Mouse (Mus musculus) activated CD4-positive, CD25-positive, alpha-beta regulatory T cell, adult 9 weeks (primary cell): ENCODE data around the gene Hbq1b. TPM values are rescaled to one million over a fixed set of nuclear protein-coding genes. Genes with fewer than 3 reads are reported as not detected.

Experiments
- polyA plus RNA-seq: library from polyadenylated mRNA; unstranded; fragments of 100-300 nt; shearing (Covaris generic); gene quantifications from one replicate; pipeline ENCODE4 v1.2.1, GENCODE M21; 2017

Gene Hbq1b
- polyA plus RNA-seq = not detected

DNA sequence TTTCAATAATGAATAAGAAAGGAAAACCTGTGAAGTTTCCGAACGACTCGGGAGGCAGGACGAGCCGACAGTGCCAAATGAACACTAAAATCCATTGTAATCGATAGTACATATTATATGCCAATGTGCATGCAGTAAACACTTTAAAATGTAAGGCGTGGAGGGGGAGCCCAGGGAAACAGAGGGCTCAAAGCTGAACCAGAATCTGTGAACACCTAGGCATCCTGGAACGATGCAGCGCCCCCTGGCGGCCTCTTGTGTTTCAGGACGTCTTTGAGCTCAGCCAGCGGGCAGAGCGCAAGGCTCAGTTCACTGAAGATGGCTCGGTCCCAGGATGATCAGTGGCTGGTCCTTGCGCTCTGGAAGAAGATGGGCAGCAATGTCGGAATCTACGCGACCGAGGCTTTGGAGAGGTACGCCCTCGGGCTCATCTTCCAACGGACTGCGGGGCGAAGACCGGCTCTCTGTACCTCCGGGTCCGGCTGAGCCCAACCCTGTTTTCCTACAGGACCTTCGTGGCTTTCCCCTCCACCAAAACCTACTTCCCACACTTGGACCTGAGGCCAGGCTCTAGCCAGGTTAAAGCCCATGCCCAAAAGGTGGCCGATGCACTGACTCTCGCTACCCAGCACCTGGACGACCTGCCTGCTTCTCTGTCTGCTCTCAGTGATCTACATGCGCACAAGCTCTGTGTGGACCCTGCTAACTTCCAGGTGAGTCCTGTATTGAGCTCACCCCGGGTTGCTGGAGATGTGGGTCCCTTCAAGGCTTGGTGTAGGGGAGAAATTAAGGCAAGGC, at the start of gene Hbq1b:
Hbq1b (plus strand) TSS at position 271 of the 798 bp plus-strand sequence.

GRCm38 (mm10) chr11:32267188-32267884, 19.4 kb upstream of the Hbq1b start, which contains the start of gene Nprl3:
Gene Nprl3, minus strand, starts transcription at chr11:32267707.

DNA sequence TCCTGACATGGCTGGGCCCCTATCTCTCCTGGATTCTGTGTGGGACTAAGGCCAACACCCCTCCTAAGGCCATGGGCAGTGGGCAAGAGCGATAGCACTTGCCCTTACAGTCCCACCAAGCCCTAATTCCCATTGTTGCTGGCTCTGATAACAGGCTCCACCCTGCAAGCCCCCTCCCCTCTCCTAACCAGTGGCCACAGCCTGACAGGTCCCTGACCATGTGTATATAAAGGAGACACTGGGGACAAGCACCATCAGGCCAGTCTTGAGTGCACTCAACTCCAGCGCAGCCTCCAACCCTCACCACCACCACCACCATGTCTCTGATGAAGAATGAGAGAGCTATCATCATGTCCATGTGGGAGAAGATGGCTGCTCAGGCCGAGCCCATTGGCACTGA, 10.4 kb upstream of the Hbq1b start, which contains the start of gene Hba-x:
Hba-x (plus strand) TSS at position 54 of the 400 bp plus-strand sequence.

GRCm38 (mm10) chr11:32283091-32283777, 3.5 kb upstream of the Hbq1b start, which contains the start of gene Hba-a1:
Gene Hba-a1, plus strand, starts transcription at chr11:32283511.

DNA sequence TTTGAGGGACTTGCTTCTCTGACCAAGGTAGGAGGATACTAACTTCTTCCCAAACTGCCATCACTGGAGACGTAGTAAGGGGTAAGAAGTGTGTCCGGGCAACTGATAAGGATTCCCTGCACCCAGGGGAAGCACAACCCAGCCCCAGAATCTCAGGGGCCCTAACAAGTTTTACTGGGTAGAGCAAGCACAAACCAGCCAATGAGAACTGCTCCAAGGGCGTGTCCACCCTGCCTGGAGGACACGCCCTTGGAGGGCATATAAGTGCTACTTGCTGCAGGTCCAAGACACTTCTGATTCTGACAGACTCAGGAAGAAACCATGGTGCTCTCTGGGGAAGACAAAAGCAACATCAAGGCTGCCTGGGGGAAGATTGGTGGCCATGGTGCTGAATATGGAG, 9.4 kb downstream of the Hbq1b start, which contains the start of gene Hba-a2:
Hba-a2 (plus strand) TSS at position 287 of the 400 bp plus-strand sequence.

GRCm38 (mm10) chr11:32299865-32300264, 13.1 kb downstream of the Hbq1b start, which contains the start of gene Hbq1a:
Gene Hbq1a, plus strand, starts transcription at chr11:32300069.

Other genes starting within 250 kb of the Hbq1b start
- 18.3 TPM for gene Il9r, start 86.7 kb upstream of the Hbq1b start, polyA plus RNA-seq
- gene Snrnp25, start 81.5 kb upstream of the Hbq1b start, polyA plus RNA-seq = 48.8 TPM
- 0.83 TPM for gene Rhbdf1, start 64.7 kb upstream of the Hbq1b start, polyA plus RNA-seq
- 35.5 TPM for gene Mpg, start 60.5 kb upstream of the Hbq1b start, polyA plus RNA-seq
- 70.8 TPM for gene Nprl3, start 19.3 kb upstream of the Hbq1b start, polyA plus RNA-seq
- gene Hba-x, start 10.6 kb upstream of the Hbq1b start, polyA plus RNA-seq = not detected
- 359 TPM for gene Hba-a1, start 3.5 kb upstream of the Hbq1b start, polyA plus RNA-seq
- 531 TPM for gene Hba-a2, start 9.5 kb downstream of the Hbq1b start, polyA plus RNA-seq
- gene Hbq1a, start 13.1 kb downstream of the Hbq1b start, polyA plus RNA-seq = not detected
- gene Sh3pxd2b, start 60.9 kb downstream of the Hbq1b start, polyA plus RNA-seq = 0.05 TPM
- gene Ubtd2, start 168.4 kb downstream of the Hbq1b start, polyA plus RNA-seq = 3.7 TPM
- gene Efcab9, start 245.1 kb downstream of the Hbq1b start, polyA plus RNA-seq = 2.7 TPM
- 333 TPM for gene Stk10, start 246.3 kb downstream of the Hbq1b start, polyA plus RNA-seq